ENCODE assay signal across 8 mouse cellular contexts in the genomic region with DNA sequence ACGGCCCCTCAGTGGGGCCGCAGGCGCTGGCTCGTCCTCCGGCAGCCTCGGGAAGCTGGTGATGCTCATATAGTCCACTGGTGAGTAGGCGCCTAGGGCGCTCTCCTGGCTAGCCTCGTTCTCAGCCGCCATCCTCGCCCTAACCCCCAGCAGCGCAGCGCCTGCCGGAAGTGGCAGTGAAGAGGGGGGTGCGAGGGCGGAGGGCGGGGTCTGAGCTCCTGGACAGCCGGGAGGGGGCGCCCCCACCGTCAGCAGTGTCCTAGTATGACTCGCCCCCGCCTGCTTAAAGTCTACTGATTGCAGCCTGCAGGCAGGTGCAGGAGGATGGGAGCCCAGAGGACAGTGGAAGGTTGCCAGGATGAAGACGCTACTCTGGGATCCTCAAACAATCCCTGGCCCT. TPM values are rescaled to one million over a fixed set of nuclear protein-coding genes. Genes with fewer than 3 reads are reported as not detected.
DNase-seq lines count a peak whose midpoint lies in the region.

No protein-coding gene starts in this region.

- intact Hi-C loops in left cerebral cortex, postnatal 36 days (cut with DNase I) = loop anchor here (5.0 kb wide), 1 partner anchor 248 kb away; no protein-coding TSS in a partner anchor

- peak; percentile 64 for DNase-seq in ZHBTc4 (ENCODE audit: low read depth, low spot score)
- peak; percentile 68 for DNase-seq in embryo, embryonic 10.5 days (ENCODE audit: low spot score)
- peak; percentile 97 for DNase-seq in heart, adult 11 months
- peak; percentile 55 for DNase-seq in kidney, adult 11 months
- DNase-seq in left cerebral cortex, postnatal 36 days (ENCODE audit: low spot score in 2 of 2) = peak; percentile 89 to 90
- DNase-seq in mesoderm, embryonic 11.5 days (ENCODE audit: low read depth, low spot score) = peak; percentile 52
- DNase-seq in right cerebral cortex, postnatal 25 days = peak; percentile 88
- DNase-seq in urinary bladder, postnatal 14 days (ENCODE audit: low spot score) = peak; percentile 71

RNA-seq across cellular contexts. Expression of a gene that starts 3.1 kb away (rescaled TPM):
- 10 to 100 TPM; 60.1 to 61.2 TPM for total RNA-seq in left cerebral cortex, postnatal 36 days (2021)

RNA-seq across cellular contexts. Expression of a gene that starts 3.4 kb away (rescaled TPM):
- 100 to 1,000 TPM; 114 to 121 TPM for total RNA-seq in left cerebral cortex, postnatal 36 days (2021)

RNA-seq across cellular contexts. Expression of a gene that starts 41.0 kb away (rescaled TPM):
- total RNA-seq in left cerebral cortex, postnatal 36 days (2021) = 10 to 100 TPM; 60.7 to 71.5 TPM

Comparison
In these comparisons a context has a peak if more than half of its experiments do, and no peak if none do; other contexts are left out.
1. Peak in every context shown above with its lines: DNase-seq.